Comparison of ENCODE assay signal across 11 mouse cellular contexts in genomic region chr4:124971094-124971493, GRCm38 (mm10).
"Had no signal": no experiment of that assay in that cellular context is flagged by ENCODE, and none has a peak within 500 bp of the region (broad histone marks: within the 10 kb centered on the region; RNA-seq: fewer than 3 reads in every experiment).

No protein-coding gene starts in this region.

- DNase-seq: kidney, adult 8-10 months; kidney, postnatal 25 days; layer of hippocampus, adult 9-11 months; layer of hippocampus, postnatal 36 days; lung, adult 18-20 months; lung, postnatal 4 days; right cerebral cortex, postnatal 14 days; thymus, postnatal 36 days had no signal

- H3K4me3 ChIP-seq: limb, embryonic 13.5 days; midbrain, embryonic 12.5 days had no signal

- H3K4me2 ChIP-seq: limb, embryonic 13.5 days; midbrain, embryonic 12.5 days had no signal

- H3K36me3 ChIP-seq: limb, embryonic 13.5 days; midbrain, embryonic 12.5 days had no signal

- H3K9ac ChIP-seq: limb, embryonic 13.5 days; liver, embryonic 14.5 days; midbrain, embryonic 12.5 days had no signal

- H3K9me3 ChIP-seq: limb, embryonic 13.5 days; midbrain, embryonic 12.5 days had no signal

- H3K27ac ChIP-seq: limb, embryonic 13.5 days; liver, embryonic 14.5 days; midbrain, embryonic 12.5 days had no signal
